Mouse (Mus musculus): ENCODE measurements around the gene Cpa2.

The Cpa2 gene

DNA sequence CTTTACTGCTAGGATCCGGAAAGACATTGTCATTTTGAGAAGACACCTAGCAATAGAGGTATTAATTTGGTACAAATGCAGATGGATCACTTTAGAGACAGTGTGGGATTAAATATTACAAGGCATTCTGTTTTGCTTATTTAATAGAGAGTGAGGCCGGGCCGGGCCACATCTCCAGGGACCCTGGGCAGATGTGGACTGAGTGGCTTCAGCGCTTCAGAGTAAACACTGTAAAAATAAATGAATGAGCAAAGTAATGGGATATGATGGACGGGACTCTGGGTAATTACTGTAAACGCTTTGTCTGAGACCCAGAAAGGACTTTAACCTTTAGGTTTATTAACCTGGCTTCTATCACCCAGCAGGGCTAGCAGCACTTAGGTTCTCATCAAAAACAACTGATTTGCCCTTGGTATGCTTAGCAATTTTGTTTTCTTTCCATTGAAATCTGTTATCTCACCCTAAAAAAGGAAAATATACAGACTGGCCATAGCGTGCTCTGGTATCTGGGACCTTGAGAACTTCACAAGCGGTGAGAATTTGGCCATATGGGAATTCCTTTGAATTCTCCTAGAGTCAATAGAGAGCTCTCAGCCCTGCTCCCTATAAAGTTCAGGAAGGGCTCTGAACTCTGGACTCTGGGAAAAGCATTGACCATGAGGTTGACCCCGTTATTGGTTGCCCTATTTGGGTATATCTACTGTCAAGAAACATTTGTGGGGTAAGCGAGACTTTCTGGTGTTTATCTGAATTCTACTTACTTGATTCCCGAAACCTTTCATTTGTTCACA lies at the start of gene Cpa2:
Gene Cpa2, plus strand, starts transcription at position 574 of the 791 bp plus-strand sequence.
- DNase-seq, result no peak

DNA sequence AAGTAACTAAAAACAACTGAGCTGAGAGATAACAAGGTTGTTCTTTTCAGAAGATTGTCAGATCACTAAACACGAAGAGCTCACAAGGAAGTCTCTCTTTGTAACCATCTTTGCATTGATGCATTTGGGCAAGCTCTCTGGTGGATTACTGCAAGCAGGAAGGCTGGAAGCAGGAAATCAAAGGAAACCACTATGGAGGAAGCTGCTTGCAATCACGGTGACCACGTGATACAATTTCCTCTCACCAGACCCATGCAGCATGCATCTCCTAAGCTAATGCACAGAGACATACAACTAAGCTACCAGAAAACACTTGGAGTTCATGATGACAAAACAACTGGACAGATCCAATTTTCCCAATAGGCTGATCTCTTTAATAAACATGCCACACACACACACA lies 42.3 kb upstream of the Cpa2 start:
- DNase-seq, result no peak

DNA sequence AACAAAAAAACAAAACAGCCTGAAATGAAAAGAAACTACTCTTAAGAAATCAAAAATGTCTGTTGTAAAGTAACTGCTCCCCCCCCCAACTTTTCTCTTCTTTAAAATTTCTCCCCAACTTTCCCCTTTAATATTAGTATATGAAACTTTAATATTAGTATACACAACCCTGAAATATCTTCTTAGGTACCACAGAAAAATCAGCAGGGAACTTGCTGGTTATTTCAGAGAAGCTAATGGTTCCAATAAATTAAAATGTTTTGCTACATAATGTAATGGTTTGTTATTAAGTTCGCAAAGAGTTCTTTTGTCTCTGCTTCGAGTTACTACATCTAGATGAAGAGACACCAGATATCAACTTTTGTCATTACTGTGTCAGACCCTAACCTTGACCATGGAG lies 32.6 kb upstream of the Cpa2 start:
- no peak for DNase-seq

DNA sequence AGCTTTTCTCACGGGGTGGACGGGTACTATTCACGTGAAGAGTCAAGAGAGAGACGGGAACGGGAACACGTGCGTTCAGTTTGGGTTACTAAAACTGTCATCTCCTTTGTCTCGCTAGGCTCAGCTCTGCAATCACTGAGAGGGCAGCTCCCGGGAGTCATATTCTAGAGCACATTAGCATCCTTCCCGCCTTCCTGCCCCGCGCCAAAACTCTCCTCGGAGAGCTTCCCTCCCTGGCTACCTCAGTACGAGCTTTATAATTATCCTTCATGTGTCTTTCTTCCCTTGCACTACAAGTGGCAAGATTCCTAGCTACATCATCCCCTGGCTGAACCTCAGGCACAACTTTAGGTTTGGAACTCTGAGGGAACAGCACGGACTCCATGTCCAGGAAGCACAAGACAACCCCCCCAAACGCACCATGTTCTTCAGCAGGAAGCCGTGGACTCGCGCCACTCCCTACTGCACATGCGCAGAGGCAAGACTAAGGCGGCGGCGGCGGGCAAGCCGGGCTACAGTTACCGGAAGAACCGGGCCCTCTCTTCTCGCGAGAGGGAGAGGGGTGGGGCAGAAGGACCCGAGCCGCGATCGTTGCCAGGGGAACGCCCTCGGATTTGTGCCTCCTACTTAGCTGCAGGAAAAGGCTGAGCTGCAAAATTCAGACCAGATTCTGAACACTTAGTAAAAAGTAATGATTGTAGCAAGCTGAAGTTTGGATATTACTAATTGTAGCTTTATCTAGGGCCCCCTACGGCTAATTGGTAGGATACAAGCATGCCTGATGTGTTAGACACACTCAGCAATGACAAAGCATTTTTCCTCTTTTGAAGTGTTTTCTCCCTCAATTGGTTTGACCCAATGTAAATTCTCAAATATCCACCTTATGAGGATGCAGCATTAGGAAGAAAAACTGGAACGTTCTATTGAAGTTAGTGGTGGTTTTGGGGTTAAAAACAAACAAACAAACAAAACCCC lies 31.8 kb upstream of the Cpa2 start, which contains the start of the genes Tmem209 and Ssmem1:
Gene Tmem209, minus strand, starts transcription at position 519 of the 975 bp plus-strand sequence.
Gene Ssmem1, plus strand, starts transcription at position 585 of the 975 bp plus-strand sequence.
- peak; percentile 98 for DNase-seq

DNA sequence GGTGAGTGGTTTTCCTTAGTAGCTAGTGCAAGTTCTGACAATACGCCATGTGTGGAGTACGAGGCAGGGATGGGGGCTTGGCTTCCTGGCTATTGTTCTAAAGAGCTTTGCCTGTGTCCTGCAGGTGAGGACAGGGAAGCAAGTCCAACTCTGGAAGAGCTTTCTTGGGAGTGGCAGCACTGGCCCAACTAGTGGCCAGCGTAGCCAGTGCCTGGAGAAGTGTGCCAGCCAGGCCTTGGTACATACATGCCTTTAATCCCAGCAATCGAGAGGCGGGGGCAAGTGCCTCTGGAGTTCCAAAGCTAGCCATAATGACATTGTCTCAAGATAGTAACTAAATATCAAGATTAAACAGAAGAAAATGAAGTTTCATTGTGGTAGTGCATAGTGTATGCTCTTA lies 31.1 kb upstream of the Cpa2 start:
- DNase-seq, result peak; percentile 7

DNA sequence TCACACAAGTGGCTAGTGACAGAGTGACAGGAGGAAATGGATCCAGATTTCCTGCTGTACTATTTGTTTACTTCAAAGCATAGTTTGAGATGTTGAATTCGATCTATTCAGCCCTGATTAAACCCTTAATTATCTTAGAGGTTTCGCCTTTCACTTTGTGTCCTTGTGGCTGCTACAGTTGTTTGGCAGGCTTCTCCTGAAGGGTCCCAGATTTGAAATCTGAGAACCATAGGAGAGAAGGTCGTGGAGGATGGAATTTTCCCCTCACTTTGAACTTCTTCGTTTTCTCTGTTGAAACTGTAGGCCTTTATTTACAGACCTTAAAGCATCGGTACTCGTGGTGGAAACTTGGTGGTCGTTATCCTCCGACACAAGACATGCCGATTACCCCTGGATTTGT lies 27.1 kb upstream of the Cpa2 start:
- no peak for DNase-seq

DNA sequence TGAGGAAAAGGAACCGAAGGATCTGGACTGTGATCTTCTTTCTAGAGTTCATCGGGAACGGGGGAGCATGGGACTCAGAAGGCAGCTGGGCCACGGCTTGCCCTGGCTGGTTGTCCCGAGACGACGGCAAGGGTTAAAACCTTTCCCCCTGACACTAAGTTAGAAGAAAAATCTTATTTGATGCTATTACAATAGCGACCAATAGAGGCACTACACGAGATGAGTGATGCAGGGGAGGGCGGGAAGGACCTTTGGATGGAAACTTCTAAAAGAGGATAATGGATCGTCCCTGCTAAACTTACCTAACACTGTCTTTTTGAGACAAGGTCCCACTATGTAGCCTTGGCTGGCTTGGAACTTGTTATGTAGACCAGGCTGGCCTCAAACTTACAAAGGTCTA lies 21.0 kb upstream of the Cpa2 start:
- DNase-seq, result no peak

DNA sequence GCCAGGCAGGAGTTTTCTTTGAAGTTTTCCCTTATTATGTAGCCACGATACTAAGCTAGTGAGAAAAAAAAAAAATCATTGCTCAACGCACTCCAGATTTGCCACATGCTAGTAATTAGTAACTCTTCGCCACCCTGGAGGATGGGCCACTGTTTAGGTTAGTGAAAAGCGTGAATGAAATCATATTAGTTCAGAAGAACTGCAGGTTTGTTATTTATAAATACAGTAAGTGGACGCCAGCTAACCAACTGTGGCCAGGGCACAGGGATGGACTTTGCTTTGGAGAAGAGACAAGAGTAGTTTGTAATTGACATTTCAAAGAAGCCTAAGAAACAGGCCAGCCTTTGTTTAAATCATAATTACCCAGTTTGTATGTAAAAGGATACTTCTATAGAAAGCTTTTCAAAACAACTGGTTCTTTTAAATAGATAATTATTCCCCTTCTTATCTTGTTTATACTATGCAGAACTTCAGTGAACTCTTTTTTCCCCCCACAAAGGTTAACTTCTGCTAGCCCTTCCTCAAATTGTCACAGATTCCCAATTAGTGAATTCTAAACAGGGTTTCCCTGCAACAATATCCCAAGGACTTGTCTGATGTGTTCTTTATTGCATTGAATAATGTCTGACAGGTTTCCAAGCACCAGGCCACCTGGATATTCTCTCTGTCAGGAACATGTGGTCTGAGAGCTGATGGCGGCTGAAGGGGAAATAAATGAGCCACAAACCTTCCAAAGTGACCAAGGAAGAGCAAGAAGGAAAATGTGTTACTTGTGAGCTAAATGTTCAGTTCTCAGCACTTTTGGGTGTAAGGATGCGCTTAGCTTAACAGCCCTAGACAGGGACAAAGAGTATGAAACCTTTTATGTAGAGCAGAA lies 15.7 kb upstream of the Cpa2 start:
- DNase-seq, result peak; percentile 27

DNA sequence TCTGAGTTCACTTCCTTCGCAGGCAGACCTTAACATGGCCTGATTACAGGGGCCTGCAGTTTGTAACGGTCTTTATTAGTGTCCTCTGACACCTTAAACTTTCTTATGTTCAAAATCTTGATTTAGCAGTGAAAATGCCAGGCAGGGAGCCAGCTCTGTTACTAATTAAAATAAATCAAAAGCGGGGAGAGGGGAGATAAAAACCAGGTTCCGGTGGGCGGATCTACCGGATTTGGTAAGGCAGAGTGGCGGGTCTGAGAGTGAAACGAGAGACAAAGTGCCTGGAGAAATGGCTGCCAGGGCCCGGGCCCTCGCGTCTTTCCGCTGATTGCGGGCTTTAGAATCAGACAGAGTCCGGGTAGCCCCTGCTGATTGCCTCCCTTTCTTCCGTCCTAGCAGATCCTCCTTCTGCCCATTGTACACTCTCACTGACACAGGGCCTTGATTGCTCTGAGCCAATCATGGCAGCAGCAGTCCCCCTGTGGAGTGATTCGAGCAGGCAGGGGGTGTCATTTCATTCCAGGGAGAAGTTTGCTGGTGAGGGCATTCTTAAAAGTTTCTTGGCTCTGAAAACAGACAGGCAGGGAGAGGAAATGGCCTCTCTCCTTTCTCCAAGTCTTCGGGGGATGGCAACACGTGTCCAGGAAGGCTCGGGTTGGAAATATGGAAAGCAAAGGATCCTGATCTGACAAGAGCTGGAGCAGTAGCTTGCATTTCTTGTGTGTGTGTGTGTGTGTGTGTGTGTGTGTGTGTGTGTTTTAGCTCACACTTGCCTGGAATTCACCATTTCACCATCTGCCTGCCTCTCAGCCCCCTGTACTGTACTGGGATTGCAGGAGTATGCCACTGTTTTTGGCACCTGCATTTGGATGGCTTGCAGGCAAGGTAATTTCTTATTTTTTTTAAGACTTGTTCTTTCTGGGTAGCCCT lies 14.5 kb upstream of the Cpa2 start:
- peak; percentile 19 for DNase-seq

DNA sequence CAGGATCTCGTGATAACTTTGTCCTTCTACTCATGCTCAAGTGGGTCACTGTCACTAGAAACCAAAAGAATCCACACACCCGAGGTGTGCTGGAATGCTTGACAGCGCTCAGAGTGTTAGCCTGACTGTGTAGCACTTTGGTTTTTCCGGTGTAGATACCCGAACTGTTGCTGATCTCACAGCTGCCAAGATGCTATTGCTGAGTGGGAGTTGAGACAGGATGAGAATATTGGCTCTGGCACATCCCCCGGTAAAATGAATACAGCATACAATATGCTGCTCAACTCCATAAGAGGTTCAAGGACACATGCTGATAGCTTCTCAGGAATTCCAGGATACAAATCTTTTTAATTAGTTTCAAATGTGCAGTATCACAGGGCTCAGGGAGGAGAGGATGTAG lies 12.6 kb upstream of the Cpa2 start:
- DNase-seq, result no peak

DNA sequence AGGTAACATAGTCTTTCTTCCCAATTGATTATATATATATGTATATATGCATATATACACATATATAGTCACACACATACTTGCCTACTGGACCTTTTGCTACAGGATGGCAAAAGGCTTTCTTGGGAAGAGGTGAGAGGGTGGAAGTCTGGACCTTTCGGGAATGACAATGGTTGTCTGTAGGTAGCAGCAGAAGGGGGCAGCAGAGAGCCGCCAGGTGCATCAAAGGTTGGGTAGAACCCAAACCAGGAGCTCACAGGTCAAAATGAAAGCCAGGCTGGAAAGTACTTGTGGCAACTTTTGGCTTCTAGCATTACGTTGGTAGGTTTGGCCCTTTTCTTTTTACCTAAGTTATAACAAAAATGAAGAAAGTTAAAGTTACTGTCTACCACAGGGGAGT lies 6.0 kb upstream of the Cpa2 start:
- peak; percentile 25 for DNase-seq

DNA sequence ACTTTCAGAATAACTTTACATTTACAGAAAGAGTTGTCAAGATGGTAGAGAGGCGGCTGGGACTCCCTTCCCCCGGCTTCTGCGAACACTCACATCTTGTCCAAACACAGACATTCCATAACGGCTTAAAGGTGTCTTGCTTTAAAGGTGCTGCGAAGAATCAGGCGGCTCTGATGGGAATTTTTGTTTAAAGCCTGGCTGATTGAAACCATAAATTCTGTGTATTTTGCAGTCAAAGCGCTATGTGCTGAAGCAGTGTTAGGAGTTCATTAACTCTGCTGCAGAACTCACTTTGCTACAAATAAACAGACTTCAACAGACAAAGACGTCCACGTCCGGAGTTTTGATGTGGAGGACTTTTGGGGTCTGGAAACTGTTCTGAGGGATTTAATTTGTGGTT lies 3.1 kb upstream of the Cpa2 start:
- DNase-seq, result no peak

DNA sequence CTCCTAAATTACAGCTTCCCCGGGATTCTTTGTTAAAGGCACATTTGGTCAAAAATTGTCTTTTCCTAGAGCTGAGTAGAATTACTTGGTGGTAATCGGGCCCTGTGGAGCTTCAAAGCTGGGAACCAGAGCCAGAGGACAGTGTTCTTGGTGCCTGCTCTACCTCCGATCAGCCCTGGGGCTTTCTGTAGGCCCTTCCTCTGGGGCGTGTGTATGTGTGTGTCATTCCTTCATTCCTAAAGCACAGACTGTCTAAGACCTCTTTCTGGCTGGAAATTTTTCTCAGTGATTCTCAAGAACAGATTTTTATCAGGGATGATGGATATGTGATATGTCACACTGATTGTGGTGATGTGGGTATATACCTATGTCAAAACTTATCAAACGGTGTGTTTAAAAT lies 2.6 kb upstream of the Cpa2 start:
- DNase-seq, result no peak

DNA sequence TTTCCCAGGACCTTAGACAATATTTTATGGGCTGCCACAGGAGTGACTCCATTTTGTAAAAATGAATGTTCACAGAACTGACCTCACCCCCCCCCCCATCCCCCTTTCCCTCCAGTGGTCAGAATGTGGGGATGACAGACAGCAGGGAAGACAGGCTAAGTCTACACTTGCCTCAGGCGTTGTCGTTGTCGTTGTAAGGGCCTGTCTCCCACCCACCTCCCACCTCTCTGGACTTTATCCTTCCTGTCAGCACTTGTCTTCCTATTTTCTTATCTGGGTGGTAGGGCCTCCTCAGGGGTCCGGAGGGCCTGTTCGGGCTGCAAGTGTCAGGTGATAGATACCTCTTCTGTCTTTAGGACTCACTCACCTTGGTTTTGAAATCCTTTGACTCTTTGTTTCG lies 895 bp downstream of the Cpa2 start:
- DNase-seq, result no peak

DNA sequence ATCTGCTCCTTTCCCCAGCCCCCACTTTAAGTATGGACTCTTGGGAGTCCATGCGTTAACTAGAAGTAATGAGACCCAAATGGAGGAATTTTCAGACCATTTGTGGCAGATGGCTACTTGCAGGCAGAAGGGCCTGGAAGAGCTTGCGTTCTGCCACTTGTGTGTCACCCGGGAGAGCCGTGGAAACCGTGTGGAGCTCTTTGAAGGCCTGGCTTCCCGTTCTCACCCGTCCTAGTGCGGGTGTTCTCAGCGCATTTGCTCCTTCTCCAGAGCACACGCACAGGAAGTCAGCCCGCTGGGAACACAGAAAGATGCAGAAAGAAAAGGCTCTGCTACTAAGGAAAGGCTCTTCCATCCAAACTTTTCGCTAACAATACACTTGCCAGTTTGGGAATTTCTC lies 1.7 kb downstream of the Cpa2 start:
- no peak for DNase-seq

DNA sequence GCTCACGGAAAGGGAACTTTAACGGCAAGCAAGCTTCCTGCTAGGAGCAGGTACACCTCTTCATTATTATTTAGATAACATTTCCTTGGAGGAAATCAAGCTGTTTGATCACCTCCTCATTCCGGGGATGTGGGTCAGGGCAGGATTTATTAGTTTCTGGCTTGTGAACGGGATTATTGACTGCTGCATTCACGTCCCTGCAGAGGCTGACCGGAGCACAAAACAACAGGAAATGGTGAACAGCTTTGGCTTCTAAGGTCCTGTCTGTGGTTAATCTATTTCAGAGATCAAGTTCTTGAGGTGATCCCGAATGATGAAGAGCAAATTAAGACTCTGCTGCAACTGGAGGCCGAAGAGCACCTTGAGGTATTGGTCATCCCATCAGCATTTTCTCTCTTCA lies 2.5 kb downstream of the Cpa2 start:
- no peak for DNase-seq

DNA sequence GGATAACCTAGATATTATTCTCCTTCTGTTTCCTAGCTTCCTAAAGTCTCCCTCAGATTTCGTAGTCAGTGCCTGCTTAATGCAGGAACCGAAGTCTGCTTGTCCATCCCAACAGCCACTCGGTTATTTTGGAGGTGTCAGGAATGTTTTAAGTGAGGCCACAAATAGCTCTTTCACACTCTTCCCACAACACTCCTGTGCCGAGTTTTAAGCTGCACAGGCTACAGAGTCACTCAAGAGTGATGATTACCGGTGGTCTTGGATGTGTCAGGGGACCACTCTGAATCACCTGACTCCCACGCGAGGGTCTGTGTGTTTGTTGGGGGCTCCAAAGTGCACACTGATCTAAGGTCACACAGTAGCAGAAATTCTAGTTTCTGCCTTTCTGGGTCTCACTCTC lies 4.3 kb downstream of the Cpa2 start:
- no peak for DNase-seq

DNA sequence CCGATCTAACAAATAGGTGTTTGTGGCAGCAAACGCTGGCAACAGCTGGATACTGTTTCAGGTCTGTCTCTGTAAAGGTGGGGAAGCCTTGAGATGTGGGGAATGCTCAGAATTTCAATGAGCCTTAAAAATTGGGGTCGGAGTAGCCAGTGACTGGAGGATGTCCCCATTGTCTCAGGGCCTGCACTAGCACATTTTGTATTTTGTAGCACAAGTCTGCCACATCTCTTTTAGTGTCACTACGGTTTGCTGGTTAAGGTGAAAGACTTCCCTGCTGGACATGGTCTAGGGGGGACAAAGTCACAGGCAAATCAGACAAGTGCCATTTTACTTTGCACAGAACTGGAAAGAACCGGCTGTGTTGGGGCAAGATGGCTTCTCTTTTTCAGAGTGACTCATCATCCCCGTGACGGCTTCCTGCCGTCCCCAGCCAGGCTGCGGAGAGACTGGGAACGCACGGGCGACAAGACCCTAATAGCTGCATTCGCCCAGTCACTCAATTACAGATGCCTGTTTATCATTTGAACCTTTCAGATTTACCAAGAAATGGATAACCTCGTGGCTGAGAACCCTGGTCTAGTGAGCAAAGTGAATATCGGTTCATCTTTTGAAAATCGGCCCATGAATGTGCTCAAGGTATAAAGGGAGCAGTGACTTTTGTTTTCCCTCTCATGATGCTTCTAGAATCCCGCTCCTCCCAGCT lies 5.3 kb downstream of the Cpa2 start:
- DNase-seq, result no peak

DNA sequence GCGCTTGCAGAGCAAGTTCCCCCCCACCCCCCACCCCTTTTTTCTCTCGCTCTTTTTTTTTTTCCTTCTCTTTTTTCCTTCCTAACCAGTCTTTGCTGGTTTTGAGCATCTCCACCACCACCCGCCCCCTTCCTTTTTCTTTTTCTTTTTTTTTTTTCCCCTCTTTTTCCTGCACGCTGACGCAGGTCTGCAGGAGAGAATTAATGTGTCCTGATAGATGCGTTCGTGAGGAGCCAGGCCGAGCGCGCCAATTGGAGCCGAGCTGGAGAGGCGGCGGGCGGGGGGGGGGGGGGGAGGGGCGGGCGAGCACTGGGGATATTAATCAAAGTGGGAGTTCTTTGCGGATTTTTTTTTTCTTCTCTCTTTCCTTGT lies 5.9 kb downstream of the Cpa2 start:
- no peak for DNase-seq

DNA sequence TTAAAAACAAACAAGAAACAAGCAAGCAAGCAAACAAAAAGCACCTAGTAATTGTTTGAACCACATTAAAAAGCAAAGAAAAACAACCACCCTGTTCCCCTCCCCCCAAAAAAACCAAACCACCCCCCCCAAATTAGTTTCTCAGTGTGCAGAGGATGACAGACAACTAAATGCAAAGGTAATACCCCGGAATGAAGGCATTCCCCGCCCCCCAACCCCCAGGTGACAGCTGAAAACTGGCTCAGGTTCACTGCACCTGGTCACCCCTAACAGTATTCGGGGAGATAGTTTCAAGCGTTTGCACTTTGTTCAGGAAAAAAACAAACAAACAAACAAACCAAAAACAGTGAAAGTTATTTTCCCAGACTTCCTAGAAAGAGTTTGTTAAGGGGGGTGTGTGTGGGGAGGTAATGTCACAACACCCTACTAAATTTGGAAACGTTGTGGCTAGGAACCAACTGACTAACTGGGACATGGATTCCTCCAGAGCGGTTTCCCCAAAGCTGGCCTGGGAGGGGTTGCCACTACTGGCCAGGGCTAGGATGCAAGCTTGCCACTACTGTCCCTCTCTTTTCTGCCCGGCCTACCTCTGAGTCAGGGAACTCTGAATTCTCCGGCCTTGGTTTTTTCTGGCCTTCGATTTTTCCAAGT lies 6.4 kb downstream of the Cpa2 start:
- DNase-seq, result no peak
